Mouse (Mus musculus) CH12.LX (cell line): ENCODE results near the gene Lin52. TPM values are rescaled to one million over a fixed set of nuclear protein-coding genes. Genes with fewer than 3 reads are reported as not detected.

ENCODE experiments used
- DNase-seq: peaks from one replicate; pipeline ENCODE4 v3.0.0-alpha.2; 2013; ENCODE audit errors: extremely low read depth
- H3K27ac ChIP-seq: 2 replicates; pipeline ENCODE4 v1.5.1; 2012; ENCODE audit warnings: low read depth, mild to moderate bottlenecking, control low read depth, moderate library complexity; ENCODE audit not compliant: insufficient read depth
- H3K27me3 ChIP-seq: replicated peaks from 2 replicates; pipeline ENCODE3; 2012; ENCODE audit warnings: inconsistent platforms
- H3K36me3 ChIP-seq, 2 experiments: replicated peaks in 1 of 2; 2 replicates each; pipeline versions ENCODE3 to v1.6.1; 2012; ENCODE audit warnings: inconsistent platforms in 1 of 2, low read length in 1 of 2, mild to moderate bottlenecking in 1 of 2, mixed read lengths in 1 of 2, moderate library complexity in 1 of 2; ENCODE audit not compliant: control insufficient read depth in 1 of 2, insufficient read depth in 1 of 2
- H3K4me1 ChIP-seq, 2 experiments: 2 replicates each; pipeline ENCODE4 v1.6.1; 2012; ENCODE audit warnings: inconsistent platforms in 1 of 2, moderate library complexity in 1 of 2; ENCODE audit not compliant: insufficient read depth in 2 of 2, control insufficient read depth in 1 of 2
- H3K4me2 ChIP-seq: 2 replicates; pipeline ENCODE4 v1.6.1; 2012; ENCODE audit warnings: low read depth, mild to moderate bottlenecking, control low read depth; ENCODE audit not compliant: poor library complexity, insufficient read depth, severe bottlenecking
- H3K4me3 ChIP-seq, 3 experiments: fragments of 150-350 bp in 1 of 3; sonication (generic) in 1 of 3; replicated peaks in 1 of 3; 2 replicates each; pipeline versions ENCODE3 to v1.5.1; 2011 to 2012; ENCODE audit warnings: low read depth in 2 of 3, low read length in 2 of 3, mild to moderate bottlenecking in 2 of 3, moderate library complexity in 2 of 3, control low read depth in 1 of 3, improper control_type of control experiment in 1 of 3, inconsistent platforms in 1 of 3, mixed read lengths in 1 of 3; ENCODE audit not compliant: poor library complexity in 1 of 3
- H3K79me2 ChIP-seq: replicated peaks from 2 replicates; pipeline ENCODE4 v1.6.1; 2012; ENCODE audit warnings: mild to moderate bottlenecking, moderate library complexity; ENCODE audit not compliant: control insufficient read depth, poor library complexity, insufficient read depth, severe bottlenecking; ENCODE audit errors: extremely low read depth
- H3K9ac ChIP-seq: 2 replicates; pipeline ENCODE4 v1.6.1; 2012; ENCODE audit warnings: low read depth, mild to moderate bottlenecking, control low read depth, moderate library complexity; ENCODE audit not compliant: insufficient read depth
- H3K9me3 ChIP-seq: replicated peaks from 2 replicates; pipeline ENCODE3; 2012; ENCODE audit warnings: low read length, inconsistent platforms, mixed read lengths
- BHLHE40 ChIP-seq: IDR thresholded peaks from 2 replicates; pipeline ENCODE4 v1.6.1; 2011; ENCODE audit warnings: mild to moderate bottlenecking, low read depth, low read length, improper control_type of control experiment
- CHD2 ChIP-seq: IDR thresholded peaks from 2 replicates; pipeline ENCODE4 v1.6.1; 2011; ENCODE audit warnings: low read length, improper control_type of control experiment
- CTCF ChIP-seq, 2 experiments: IDR thresholded peaks in 1 of 2; conservative IDR thresholded peaks in 1 of 2; 2 replicates each; pipeline ENCODE4 v1.5.1; 2011 to 2012; ENCODE audit warnings: low read depth in 2 of 2, low read length in 2 of 2, improper control_type of control experiment in 1 of 2, inconsistent platforms in 1 of 2, mild to moderate bottlenecking in 1 of 2, moderate library complexity in 1 of 2
- E2F4 ChIP-seq: IDR thresholded peaks from 2 replicates; pipeline ENCODE4 v1.6.1; 2011; ENCODE audit warnings: low read depth, low read length, improper control_type of control experiment; ENCODE audit not compliant: insufficient replicate concordance
- ELF1 ChIP-seq: IDR thresholded peaks from 2 replicates; pipeline ENCODE4 v1.6.1; 2014; ENCODE audit warnings: low read depth, mild to moderate bottlenecking, inconsistent platforms, low read length, improper control_type of control experiment
- EP300 ChIP-seq: IDR thresholded peaks from 2 replicates; pipeline ENCODE4 v1.6.1; 2011; ENCODE audit warnings: low read length, improper control_type of control experiment
- ETS1 ChIP-seq: conservative IDR thresholded peaks from 2 replicates; pipeline ENCODE4 v1.6.1; 2012; ENCODE audit warnings: low read depth, mild to moderate bottlenecking, inconsistent platforms, low read length, improper control_type of control experiment, moderate library complexity
- GABPA ChIP-seq: IDR thresholded peaks from 2 replicates; pipeline ENCODE4 v1.6.1; 2012; ENCODE audit warnings: low read depth, low read length, improper control_type of control experiment, inconsistent platforms; ENCODE audit not compliant: insufficient replicate concordance
- HCFC1 ChIP-seq: IDR thresholded peaks from 2 replicates; pipeline ENCODE4 v1.6.1; 2012; ENCODE audit warnings: low read depth, mild to moderate bottlenecking, inconsistent platforms, low read length, improper control_type of control experiment
- IRF4 ChIP-seq: IDR thresholded peaks from 2 replicates; pipeline ENCODE4 v1.6.1; 2014; ENCODE audit warnings: low read depth, mild to moderate bottlenecking, inconsistent platforms, low read length, improper control_type of control experiment
- JUN ChIP-seq: IDR thresholded peaks from 2 replicates; pipeline ENCODE4 v1.6.1; 2011; ENCODE audit warnings: low read depth, mild to moderate bottlenecking, low read length, improper control_type of control experiment, moderate library complexity; ENCODE audit not compliant: insufficient read depth
- JUND ChIP-seq: conservative IDR thresholded peaks from 2 replicates; pipeline ENCODE4 v1.6.1; 2011; ENCODE audit warnings: low read depth, low read length, improper control_type of control experiment
- KAT2A ChIP-seq: IDR thresholded peaks from 2 replicates; pipeline ENCODE4 v1.6.1; 2012; ENCODE audit warnings: low read length, improper control_type of control experiment, inconsistent platforms; ENCODE audit not compliant: insufficient replicate concordance
- MAFK ChIP-seq: IDR thresholded peaks from 2 replicates; pipeline ENCODE4 v1.6.1; 2011; ENCODE audit warnings: low read length, improper control_type of control experiment; ENCODE audit not compliant: insufficient replicate concordance
- MAX ChIP-seq: IDR thresholded peaks from 2 replicates; pipeline ENCODE4 v1.6.1; 2011; ENCODE audit warnings: low read length, improper control_type of control experiment
- MAZ ChIP-seq: IDR thresholded peaks from 2 replicates; pipeline ENCODE4 v1.6.1; 2012; ENCODE audit warnings: low read depth, mild to moderate bottlenecking, inconsistent platforms, low read length, improper control_type of control experiment, moderate library complexity
- MEF2A ChIP-seq: IDR thresholded peaks from 2 replicates; pipeline ENCODE4 v1.6.1; 2014; ENCODE audit warnings: low read depth, mild to moderate bottlenecking, inconsistent platforms, low read length, improper control_type of control experiment, borderline replicate concordance
- MXI1 ChIP-seq: IDR thresholded peaks from 2 replicates; pipeline ENCODE4 v1.6.1; 2011; ENCODE audit warnings: mild to moderate bottlenecking, low read depth, low read length, improper control_type of control experiment
- MYC ChIP-seq: IDR thresholded peaks from 2 replicates; pipeline ENCODE4 v1.6.1; 2011; ENCODE audit warnings: low read depth, mild to moderate bottlenecking, improper control_type of control experiment, low read length
- NELFE ChIP-seq: IDR thresholded peaks from 2 replicates; pipeline ENCODE4 v1.6.1; 2011; ENCODE audit warnings: low read depth, low read length, improper control_type of control experiment
- NRF1 ChIP-seq: IDR thresholded peaks from 2 replicates; pipeline ENCODE4 v1.6.1; 2014; ENCODE audit warnings: low read depth, mild to moderate bottlenecking, inconsistent platforms, low read length, improper control_type of control experiment, moderate library complexity
- PAX5 ChIP-seq: IDR thresholded peaks from 2 replicates; pipeline ENCODE4 v1.6.1; 2012; ENCODE audit warnings: low read length, inconsistent platforms, mixed read lengths
- POLR2A ChIP-seq: IDR thresholded peaks from 2 replicates; pipeline ENCODE4 v1.6.1; 2011; ENCODE audit warnings: low read depth, mild to moderate bottlenecking, improper control_type of control experiment, low read length
- POLR2AphosphoS2 ChIP-seq: IDR thresholded peaks from 2 replicates; pipeline ENCODE4 v1.6.1; 2011; ENCODE audit warnings: low read depth, low read length, improper control_type of control experiment
- RAD21 ChIP-seq: IDR thresholded peaks from 2 replicates; pipeline ENCODE4 v1.6.1; 2011; ENCODE audit warnings: low read depth, mild to moderate bottlenecking, low read length, improper control_type of control experiment, moderate library complexity
- RCOR1 ChIP-seq: conservative IDR thresholded peaks from 2 replicates; pipeline ENCODE4 v1.6.1; 2012; ENCODE audit warnings: low read depth, mild to moderate bottlenecking, inconsistent platforms, low read length, improper control_type of control experiment
- SIN3A ChIP-seq: IDR thresholded peaks from 2 replicates; pipeline ENCODE4 v1.6.1; 2012; ENCODE audit warnings: low read length, improper control_type of control experiment, inconsistent platforms
- SMC3 ChIP-seq: IDR thresholded peaks from 2 replicates; pipeline ENCODE4 v1.6.1; 2011; ENCODE audit warnings: low read depth, low read length, improper control_type of control experiment
- TBP ChIP-seq: conservative IDR thresholded peaks from 2 replicates; pipeline ENCODE4 v1.6.1; 2011; ENCODE audit warnings: low read depth, low read length, improper control_type of control experiment
- TCF12 ChIP-seq: IDR thresholded peaks from 2 replicates; pipeline ENCODE4 v1.6.1; 2014; ENCODE audit warnings: low read depth, mild to moderate bottlenecking, inconsistent platforms, low read length, improper control_type of control experiment
- USF1 ChIP-seq: IDR thresholded peaks from 2 replicates; pipeline ENCODE4 v1.6.1; 2014; ENCODE audit warnings: low read depth, mild to moderate bottlenecking, inconsistent platforms, low read length, improper control_type of control experiment
- USF2 ChIP-seq: conservative IDR thresholded peaks from 2 replicates; pipeline ENCODE4 v1.6.1; 2011; ENCODE audit warnings: low read depth, low read length, improper control_type of control experiment
- ZC3H11A ChIP-seq: IDR thresholded peaks from 2 replicates; pipeline ENCODE4 v1.6.1; 2012; ENCODE audit warnings: low read depth, mild to moderate bottlenecking, inconsistent platforms, low read length, improper control_type of control experiment
- ZMIZ1 ChIP-seq: IDR thresholded peaks from 2 replicates; pipeline ENCODE4 v1.6.1; 2012; ENCODE audit warnings: low read depth, mild to moderate bottlenecking, inconsistent platforms, low read length, improper control_type of control experiment
- ZNF384 ChIP-seq: IDR thresholded peaks from 2 replicates; pipeline ENCODE4 v1.6.1; 2012; ENCODE audit warnings: low read depth, low read length, improper control_type of control experiment, inconsistent platforms
- dilution Hi-C: fragments of 300-500 bp; cut with MboI; formaldehyde crosslinking; loops from 2 replicates; pipeline ENCODE4 v1.14.3; 2020; ENCODE audit warnings: low sequenced_read_pairs; ENCODE audit not compliant: extremely low pct_unique_long_range_greater_than_20kb, extremely low pct_ligation_motif_present
- in situ Hi-C: fragments of 300-500 bp; cut with MboI; formaldehyde crosslinking; loops from 3 replicates; pipeline ENCODE4 v1.14.3; 2019; ENCODE audit warnings: low sequenced_read_pairs, low pct_ligation_motif_present, low pct_unique_long_range_greater_than_20kb, mixed read lengths
- polyA plus RNA-seq: library from polyadenylated mRNA; unstranded; fragments of >175 nt; gene quantifications from 2 replicates; pipeline ENCODE4 v1.2.1, GENCODE M21; 2012; ENCODE audit warnings: low read depth; ENCODE audit not compliant: insufficient read length
- total RNA-seq, 2 experiments: library from RNA; depleted of rRNA; stranded (reverse); fragments of 300-350 nt in 1 of 2; fragments of >200 nt in 1 of 2; gene quantifications; 2 replicates each; pipeline ENCODE4 v1.2.3; 2012 to 2014

Gene Lin52
- total RNA-seq (2012; rRNA removed): 5.9 and 6.8 TPM in 2 replicates
- 16.2 and 17.0 TPM in 2 replicates for total RNA-seq (2014; rRNA removed)
- polyA plus RNA-seq: 8.7 and 10.5 TPM in 2 replicates

DNA sequence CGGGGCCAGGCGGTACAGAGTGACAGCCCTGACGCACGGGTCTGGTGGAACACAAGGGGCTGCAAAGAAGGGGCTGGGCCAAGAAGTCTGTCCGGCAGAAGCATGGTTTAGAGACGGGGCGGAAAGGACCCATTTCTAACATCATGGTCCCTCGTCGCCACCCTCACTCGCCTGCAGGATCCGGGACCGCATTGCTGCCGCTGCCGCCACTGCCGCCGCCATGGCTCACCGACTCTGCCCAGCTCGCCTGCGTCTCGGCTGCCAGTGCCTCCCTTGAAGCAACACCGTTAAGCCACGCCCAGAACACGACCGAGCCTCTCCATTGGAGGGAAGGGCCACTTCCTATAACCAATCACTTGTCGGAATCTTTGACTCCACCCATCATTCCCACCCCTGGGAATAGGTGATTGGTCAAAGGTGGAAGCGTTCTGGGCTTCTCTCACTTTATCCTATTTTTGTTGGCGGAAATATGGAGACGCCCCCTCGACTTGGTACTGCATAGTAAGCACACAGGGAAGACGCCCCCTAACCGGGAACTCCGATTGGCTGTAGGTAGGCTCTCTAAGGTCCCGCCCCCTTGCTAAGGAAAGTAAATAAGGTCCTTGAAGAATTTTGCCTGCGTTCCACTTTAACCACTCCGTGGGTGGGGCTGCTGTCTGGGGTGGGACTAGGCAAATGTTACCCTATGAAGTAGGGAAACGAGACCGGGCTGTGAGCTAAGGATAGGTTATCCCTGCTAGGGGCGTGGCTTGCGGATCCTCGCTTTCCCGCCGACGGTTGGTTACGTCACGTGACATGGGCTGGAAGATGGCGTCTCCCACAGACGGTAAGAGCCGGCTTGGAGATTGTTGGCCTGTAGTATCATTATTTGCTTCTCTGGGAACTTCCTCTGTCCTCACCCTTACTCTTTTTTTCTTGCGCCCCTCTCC lies at the start of gene Lin52, which contains the start of gene Aldh6a1:
Gene Lin52 (plus strand): TSS at position 705 of the 929 bp plus-strand sequence.
Gene Aldh6a1 (minus strand): TSS at position 287 of the 929 bp plus-strand sequence.
- H3K9ac ChIP-seq: peak within 1 kb of the TSS; percentile 97
- H3K4me3 ChIP-seq: peak within 1 kb of the TSS; percentile 83 to 98 (median 97)
- H3K36me3 ChIP-seq: peaks cover 5 to 16% of the 10 kb centered on the region in 2 experiments
- peaks cover 19% of the 10 kb centered on the region for H3K79me2 ChIP-seq
- peaks cover 3% of the 10 kb centered on the region for H3K27me3 ChIP-seq
- in situ Hi-C loops (no loop called here), dilution Hi-C loops (no loop called here)
- H3K4me2 ChIP-seq: peak within 1 kb of the TSS; percentile 91
- peak within 1 kb of the TSS; percentile 16; the same call in 1 of the 2 replicates for H3K27ac ChIP-seq
- peak; percentile 100 for DNase-seq
- no peaks in the 10 kb centered on the region for H3K9me3 ChIP-seq
- TF ChIP-seq JUND (peak; percentile 32; the same call in 1 of the 2 replicates), HCFC1 (peak; percentile 75), GABPA (no peak), SMC3 (no peak), POLR2A (peak; percentile 74), EP300 (0 out of 2 replicates have a peak, but pooled peaks have one; percentile 39), MXI1 (peak; percentile 76), CTCF (conservative IDR thresholded peaks at IDR 0.05 in 1 of 2, IDR thresholded peaks at IDR 0.05 in 1 of 2; ENCODE audit: low read depth in 2 of 2, low read length in 2 of 2) (no peak), PAX5 (no peak), RAD21 (no peak), CHD2 (peak; percentile 73), POLR2AphosphoS2 (no peak), USF1 (peak; percentile 95), MAX (peak; percentile 95), ZMIZ1 (peak; percentile 67), NELFE (peak; percentile 88), KAT2A (peak; percentile 54; the same call in 1 of the 2 replicates), ELF1 (peak; percentile 76), ZNF384 (no peak), NRF1 (peak; percentile 58), MAFK (peak; percentile 50; the same call in 1 of the 2 replicates), BHLHE40 (peak; percentile 92), ZC3H11A (no peak), IRF4 (0 out of 2 replicates have a peak, but pooled peaks have one; percentile 48), SIN3A (peak; percentile 6), MYC (peak; percentile 42; the same call in 1 of the 2 replicates), E2F4 (peak; percentile 98), MEF2A (no peak), TCF12 (peak; percentile 87), RCOR1 (0 out of 2 replicates have a peak, but pooled peaks have one; percentile 64), JUN (no peak), TBP (peak; percentile 81), MAZ (peak; percentile 69; the same call in 1 of the 2 replicates), USF2 (peak; percentile 94), ETS1 (0 out of 2 replicates have a peak, but pooled peaks have one; percentile 2)
- H3K4me1 ChIP-seq: peaks cover 0 to 31% of the 10 kb centered on the region in 2 experiments; a peak in 2 of 4 replicates
